Mouse (Mus musculus): ENCODE data around the gene Adnp. TPM values are rescaled to one million over a fixed set of nuclear protein-coding genes. Genes with fewer than 3 reads are reported as not detected.

Gene Adnp
- polyA plus RNA-seq, 1 experiment from 2014 or later: 12.2 TPM

Small RNA genes lying within 50 kb of the gene (microRNA-seq; reads per million reads assigned to microRNA genes)
- gene Gm24561: not detected

Other genes with a start within 250 kb of the Adnp start
- 0.54 and 0.55 TPM in 2 replicates for gene Ripor3, start 196.5 kb downstream of the Adnp start, polyA plus RNA-seq (2014; fragmentation: Nextera tagmentation; extraction: Ambion mirVana)
- gene Pard6b, start 126.1 kb downstream of the Adnp start, polyA plus RNA-seq (2014; fragmentation: Nextera tagmentation; extraction: Ambion mirVana): 5.0 and 5.7 TPM in 2 replicates
- 27.8 and 28.5 TPM in 2 replicates for gene Gm20716, start 23.3 kb upstream of the Adnp start, polyA plus RNA-seq (2014; fragmentation: Nextera tagmentation; extraction: Ambion mirVana)
- 51.3 and 54.7 TPM in 2 replicates for gene Dpm1, start 23.5 kb upstream of the Adnp start, polyA plus RNA-seq (2014; fragmentation: Nextera tagmentation; extraction: Ambion mirVana)
- 7.0 and 8.9 TPM in 2 replicates for gene Mocs3, start 23.5 kb upstream of the Adnp start, polyA plus RNA-seq (2014; fragmentation: Nextera tagmentation; extraction: Ambion mirVana)
- 0.71 and 0.76 TPM in 2 replicates for gene Kcng1, start 74.6 kb upstream of the Adnp start, polyA plus RNA-seq (2014; fragmentation: Nextera tagmentation; extraction: Ambion mirVana)

Measured in limb, embryonic 11.5 days (tissue).